Mouse (Mus musculus) bone marrow, adult 2 months (tissue): Measurements from ENCODE around the gene Rb1.

Experiments
- CTCF ChIP-seq: fragments of 200-500 bp; IDR thresholded peaks from 2 replicates; pipeline ENCODE4 v1.5.1; 2011; ENCODE audit warnings: low read length, control low read depth; ENCODE audit not compliant: control insufficient read depth, insufficient read depth
- POLR2A ChIP-seq: fragments of 200-500 bp; IDR thresholded peaks from 2 replicates; pipeline ENCODE4 v1.6.1; 2011; ENCODE audit warnings: low read depth, mild to moderate bottlenecking, control low read depth, low read length, borderline replicate concordance; ENCODE audit not compliant: control insufficient read depth

DNA sequence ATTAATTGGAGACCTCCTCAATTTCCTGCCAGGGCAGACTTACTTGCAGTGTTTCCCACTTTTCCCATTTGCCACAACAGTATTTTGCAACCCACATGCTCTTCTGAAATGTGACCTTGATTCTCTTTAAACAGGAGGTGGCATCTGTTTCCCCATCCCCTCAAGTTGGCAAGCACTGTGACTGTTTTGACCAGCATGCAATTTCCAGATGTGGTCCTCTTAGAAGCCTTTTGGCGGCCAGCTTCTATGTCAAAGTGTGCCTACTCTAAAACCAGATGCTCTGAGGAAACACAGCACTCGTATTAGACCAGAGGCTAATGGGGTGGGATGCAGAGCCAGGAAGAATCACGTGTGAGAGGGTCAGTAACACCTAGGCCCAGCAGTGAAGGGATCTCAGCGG lies 67.4 kb downstream of the Rb1 start:
- TF ChIP-seq CTCF (no peak), POLR2A (no peak)
